Mouse (Mus musculus) heart, adult 18-20 months (tissue): ENCODE data around the gene Wipf3. TPM values are rescaled to one million over a fixed set of nuclear protein-coding genes. Genes with fewer than 3 reads are reported as not detected.
A peak's percentile ranks its signal among the peaks of the same experiment; 100 is the strongest.

ENCODE experiments used
- DNase-seq, 2 experiments: peaks; one replicate each; pipeline ENCODE4 v3.0.0; 2021 to 2022; ENCODE audit warnings: mixed read lengths in 1 of 2
- long read RNA-seq, 2 experiments: library from polyadenylated mRNA; stranded (forward); transcript quantifications; one replicate each; pipeline ENCODE4 v2.0.0; 2021
- total RNA-seq, 2 experiments: library from RNA; stranded (reverse); gene quantifications; 2 replicates each; pipeline ENCODE4 v1.2.3; 2021

Gene Wipf3
- 10 to 100 TPM; 28.6 to 32.7 TPM for total RNA-seq
- long read RNA-seq, experiment 1, partial matches to known transcripts, result 10 of 10 reads
- long read RNA-seq, experiment 1, other reads (novel, unspliced or antisense), result 0 of 10 reads
- long read RNA-seq, experiment 2, partial matches to known transcripts, result 1 of 8 reads
- long read RNA-seq, experiment 2, other reads (novel, unspliced or antisense), result 7 of 8 reads

GRCm38 (mm10) chr6:54429447-54430194, at the start of gene Wipf3:
TSS of gene Wipf3 (plus strand) at chr6:54429603.
- peak; percentile 74 to 83 for DNase-seq

GRCm38 (mm10) chr6:54382636-54383035, 46.8 kb upstream of the Wipf3 start:
- DNase-seq, result no peak

- no peak for DNase-seq
Measured at GRCm38 (mm10) chr6:54383893-54384524, 45.4 kb upstream of the Wipf3 start.

- no peak for DNase-seq
Measured at GRCm38 (mm10) chr6:54384777-54385176, 44.6 kb upstream of the Wipf3 start.

GRCm38 (mm10) chr6:54386429-54386828, 43.0 kb upstream of the Wipf3 start:
- DNase-seq, result no peak

GRCm38 (mm10) chr6:54387044-54387443, 42.4 kb upstream of the Wipf3 start:
- DNase-seq, result no peak

- DNase-seq, result no peak
Measured at GRCm38 (mm10) chr6:54387751-54388150, 41.7 kb upstream of the Wipf3 start.

- DNase-seq, result no peak
Measured at GRCm38 (mm10) chr6:54388690-54389275, 40.6 kb upstream of the Wipf3 start.

- DNase-seq, result peak; percentile 58 to 83
Measured at GRCm38 (mm10) chr6:54391765-54392164, 37.6 kb upstream of the Wipf3 start.

- DNase-seq, result no peak
Measured at GRCm38 (mm10) chr6:54393886-54394285, 35.5 kb upstream of the Wipf3 start.

- DNase-seq, result peak; percentile 57 to 69
Measured at GRCm38 (mm10) chr6:54399194-54399923, 30.0 kb upstream of the Wipf3 start.

- DNase-seq, result no peak
Measured at GRCm38 (mm10) chr6:54401503-54401902, 27.9 kb upstream of the Wipf3 start.

GRCm38 (mm10) chr6:54404916-54405315, 24.5 kb upstream of the Wipf3 start:
- DNase-seq, result no peak

GRCm38 (mm10) chr6:54406116-54406515, 23.3 kb upstream of the Wipf3 start:
- DNase-seq, result no peak

GRCm38 (mm10) chr6:54409271-54409670, 20.1 kb upstream of the Wipf3 start:
- DNase-seq, result peak; percentile 57 to 65

GRCm38 (mm10) chr6:54410451-54410850, 19.0 kb upstream of the Wipf3 start:
- DNase-seq, result no peak

GRCm38 (mm10) chr6:54411591-54411990, 17.8 kb upstream of the Wipf3 start:
- DNase-seq, result no peak

GRCm38 (mm10) chr6:54412879-54413278, 16.5 kb upstream of the Wipf3 start:
- no peak for DNase-seq

- DNase-seq, result no peak
Measured at GRCm38 (mm10) chr6:54425230-54425629, 4.2 kb upstream of the Wipf3 start.

GRCm38 (mm10) chr6:54428850-54429446, 455 bp upstream of the Wipf3 start:
- no peak for DNase-seq

GRCm38 (mm10) chr6:54430221-54430620, 818 bp downstream of the Wipf3 start:
- DNase-seq, result peak in 1 of 2 experiments; percentile 25

GRCm38 (mm10) chr6:54431761-54432160, 2.4 kb downstream of the Wipf3 start:
- DNase-seq, result peak; percentile 49 to 64
